Mouse (Mus musculus): ENCODE results near the gene Unc45b.

GRCm38 (mm10) chr11:82862638-82863037 lies 47.7 kb upstream of the Unc45b start:
- no peak for TF ChIP-seq POLR2A (IDR thresholded peaks at IDR 0.05; ENCODE audit: control insufficient read depth, low read depth, low read length)
- TF ChIP-seq CTCF (IDR thresholded peaks at IDR 0.05; ENCODE audit: control insufficient read depth, insufficient read depth, insufficient replicate concordance, low read depth, low read length) = no peak

All from testis, adult 2 months (tissue).